29 mouse cellular contexts compared by ENCODE assay signal in the genomic region with DNA sequence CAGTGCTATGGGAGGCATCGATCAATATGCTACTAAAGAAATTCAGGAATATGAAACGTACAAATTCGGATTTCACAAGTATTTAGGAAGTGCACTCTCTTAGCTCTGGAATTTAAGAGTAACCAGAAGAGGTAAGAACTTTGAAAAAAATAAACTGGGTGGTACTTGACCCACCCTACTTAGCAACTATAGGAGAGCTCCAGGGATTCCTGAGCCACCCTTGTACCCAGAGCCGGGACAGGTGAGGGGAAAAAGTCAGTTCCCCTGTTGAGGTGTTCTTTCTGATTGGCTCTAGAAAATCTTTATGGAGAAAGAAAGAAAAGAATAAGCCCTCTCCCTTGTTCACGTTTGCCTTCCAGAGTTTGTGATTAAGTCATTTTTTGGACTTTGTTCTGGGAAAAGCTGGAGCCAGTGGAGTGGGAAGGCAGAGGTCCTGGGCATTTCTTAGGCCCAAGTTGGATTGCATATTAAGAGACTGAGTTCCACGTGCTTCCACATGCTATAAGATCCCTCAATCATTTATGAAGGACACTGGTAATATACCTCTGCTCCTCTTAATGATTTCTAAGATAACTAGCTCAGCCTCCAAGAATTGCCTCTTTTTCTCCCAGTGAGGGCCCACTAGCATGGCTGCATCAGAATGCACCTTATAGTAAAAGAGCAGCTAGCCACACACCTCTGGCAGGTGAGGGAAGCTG.
DNase-seq lines count a peak whose midpoint lies in the region; ATAC-seq and TF ChIP-seq lines count a peak whose summit lies in the region.
"Had no signal": no experiment of that assay in that cellular context is flagged by ENCODE, and none has a peak within 500 bp of the region (broad histone marks: within the 10 kb centered on the region; RNA-seq: fewer than 3 reads in every experiment).

No protein-coding gene starts in this region.

- ATAC-seq in kidney, embryonic 14.5 days (ENCODE audit: low FRiP score, low TSS enrichment): no peak
- ATAC-seq in lung, embryonic 16.5 days (ENCODE audit: low read depth): peak; percentile 84
- peak; percentile 89 for ATAC-seq in kidney, postnatal 0 days (replicated peaks; ENCODE audit: low FRiP score, low read depth)
- ATAC-seq: forebrain, embryonic 14.5 days; forebrain, postnatal 0 days; Patski had no signal

- WGBS in kidney, embryonic 14.5 days: 86% methylated on average over 6 of the region's 6 CpGs
- WGBS in lung, embryonic 16.5 days: 66% methylated on average over 6 of the region's 6 CpGs
- 83% methylated on average over 6 of the region's 6 CpGs for WGBS in kidney, postnatal 0 days

- H3K4me1 ChIP-seq in kidney, embryonic 14.5 days (ENCODE audit: control insufficient read depth, insufficient read depth, low read length): no peaks in the 10 kb centered on the region
- H3K4me1 ChIP-seq in lung, embryonic 16.5 days (replicated peaks; ENCODE audit: control insufficient read depth, insufficient read depth, low read length): no peaks in the 10 kb centered on the region
- H3K4me1 ChIP-seq in kidney, postnatal 0 days (replicated peaks; ENCODE audit: insufficient read depth, low read length): no peaks in the 10 kb centered on the region
- H3K4me1 ChIP-seq: embryonic facial prominence, embryonic 12.5 days; embryonic facial prominence, embryonic 15.5 days; heart, embryonic 13.5 days had no signal

- H3K36me3 ChIP-seq in kidney, embryonic 14.5 days (ENCODE audit: control insufficient read depth, insufficient read depth, low read length): peaks cover 14% of the 10 kb centered on the region
- H3K36me3 ChIP-seq in lung, embryonic 16.5 days (ENCODE audit: control insufficient read depth, insufficient read depth, low read length): no peaks in the 10 kb centered on the region
- peaks cover 3% of the 10 kb centered on the region; the same call in 1 of the 2 replicates for H3K36me3 ChIP-seq in kidney, postnatal 0 days (ENCODE audit: insufficient read depth, low read length)
- H3K36me3 ChIP-seq: embryonic facial prominence, embryonic 12.5 days; embryonic facial prominence, embryonic 15.5 days; G1E had no signal

- no peak overlapping the region for H3K4me2 ChIP-seq in kidney, embryonic 14.5 days (replicated peaks; ENCODE audit: low read depth, low read length)
- no peak overlapping the region for H3K4me2 ChIP-seq in lung, embryonic 16.5 days (ENCODE audit: low read depth, low read length)
- H3K4me2 ChIP-seq in kidney, postnatal 0 days (ENCODE audit: low read length): no peak overlapping the region
- H3K4me2 ChIP-seq: embryonic facial prominence, embryonic 12.5 days; embryonic facial prominence, embryonic 15.5 days; heart, embryonic 13.5 days; hindbrain, embryonic 14.5 days had no signal

- no peak overlapping the region for H3K4me3 ChIP-seq in kidney, embryonic 14.5 days (ENCODE audit: low read length)
- no peak overlapping the region for H3K4me3 ChIP-seq in lung, embryonic 16.5 days (ENCODE audit: low read length)
- H3K4me3 ChIP-seq in kidney, postnatal 0 days (replicated peaks; ENCODE audit: low read depth, low read length): no peak overlapping the region
- H3K4me3 ChIP-seq: embryonic facial prominence, embryonic 12.5 days; embryonic facial prominence, embryonic 15.5 days; gastrocnemius, adult 2 months; heart, embryonic 10.5 days; heart, embryonic 13.5 days had no signal

- no peaks in the 10 kb centered on the region for H3K27me3 ChIP-seq in kidney, embryonic 14.5 days (ENCODE audit: control insufficient read depth, insufficient read depth, low read length)
- H3K27me3 ChIP-seq in lung, embryonic 16.5 days (ENCODE audit: control insufficient read depth, insufficient read depth, low read depth, low read length): no peaks in the 10 kb centered on the region
- H3K27me3 ChIP-seq in kidney, postnatal 0 days (ENCODE audit: insufficient read depth, low read length): no peaks in the 10 kb centered on the region
- H3K27me3 ChIP-seq: CH12.LX; embryonic facial prominence, embryonic 12.5 days; embryonic facial prominence, embryonic 15.5 days; heart, embryonic 13.5 days; Patski had no signal

- peak; percentile 21 for DNase-seq in kidney, adult 11 months
- peak; percentile 28 for DNase-seq in kidney, adult 9 months
- no peak for DNase-seq in kidney, postnatal 10 days
- no peak for DNase-seq in lung, postnatal 10 days
- DNase-seq in kidney, postnatal 0 days (ENCODE audit: low spot score): peak; percentile 13
- DNase-seq in right cerebral cortex, adult 2 months (ENCODE audit: low spot score in 2 of 2): no peak
- DNase-seq: adrenal gland, postnatal 10 days; adrenal gland, postnatal 36 days; B cell, adult 2 months; cerebellum, adult 18-20 months; cerebellum, adult 9-10 months; cerebellum, postnatal 14 days; forebrain, postnatal 0 days; gastrocnemius, adult 2 months; gastrocnemius, postnatal 14 days; heart, adult 18-20 months; heart, postnatal 14 days; heart, postnatal 4 days had no signal

- no peak overlapping the region for H3K9ac ChIP-seq in kidney, embryonic 14.5 days (ENCODE audit: low read depth, low read length)
- H3K9ac ChIP-seq in lung, embryonic 16.5 days (ENCODE audit: low read length): no peak overlapping the region
- no peak overlapping the region for H3K9ac ChIP-seq in kidney, postnatal 0 days (ENCODE audit: low read depth, low read length)
- H3K9ac ChIP-seq: embryonic facial prominence, embryonic 12.5 days; embryonic facial prominence, embryonic 15.5 days; forebrain, postnatal 0 days; heart, embryonic 13.5 days; hindbrain, embryonic 14.5 days had no signal

- no peak for TF ChIP-seq CTCF in kidney, postnatal 0 days (IDR thresholded peaks at IDR 0.05; ENCODE audit: low read depth)

- no peaks in the 10 kb centered on the region for H3K9me3 ChIP-seq in kidney, embryonic 14.5 days (ENCODE audit: control insufficient read depth, low read length)
- no peaks in the 10 kb centered on the region for H3K9me3 ChIP-seq in lung, embryonic 16.5 days (ENCODE audit: control insufficient read depth, low read length)
- H3K9me3 ChIP-seq in kidney, postnatal 0 days (replicated peaks; ENCODE audit: low read length): no peaks in the 10 kb centered on the region
- H3K9me3 ChIP-seq: embryonic facial prominence, embryonic 12.5 days; embryonic facial prominence, embryonic 15.5 days; G1E; heart, embryonic 10.5 days; heart, embryonic 13.5 days had no signal

- H3K27ac ChIP-seq in kidney, embryonic 14.5 days (ENCODE audit: low read depth, low read length): no peak overlapping the region
- peak overlapping the region; percentile 5; the same call in 1 of the 2 replicates for H3K27ac ChIP-seq in lung, embryonic 16.5 days (ENCODE audit: low read length)
- peak overlapping the region; percentile 50; the same call in 1 of the 2 replicates for H3K27ac ChIP-seq in kidney, postnatal 0 days
- H3K27ac ChIP-seq: embryonic facial prominence, embryonic 12.5 days; embryonic facial prominence, embryonic 15.5 days; gastrocnemius, adult 2 months; heart, embryonic 10.5 days; heart, embryonic 13.5 days; hindbrain, embryonic 14.5 days had no signal

Comparison
In these comparisons a context has a peak if more than half of its experiments do, and no peak if none do; other contexts are left out.
1. DNase-seq: peak in kidney, adult 11 months (single experiment), kidney, adult 9 months (single experiment) and kidney, postnatal 0 days (single experiment); none in kidney, postnatal 10 days (single experiment), lung, postnatal 10 days (single experiment) and right cerebral cortex, adult 2 months (0 of 2).